Mouse (Mus musculus) bone marrow, adult 2 months (tissue): ENCODE data around the gene Lyst.

Source experiments
- CTCF ChIP-seq: fragments of 200-500 bp; IDR thresholded peaks from 2 replicates; pipeline ENCODE4 v1.5.1; 2011; ENCODE audit warnings: low read length, control low read depth; ENCODE audit not compliant: control insufficient read depth, insufficient read depth
- POLR2A ChIP-seq: fragments of 200-500 bp; IDR thresholded peaks from 2 replicates; pipeline ENCODE4 v1.6.1; 2011; ENCODE audit warnings: low read depth, mild to moderate bottlenecking, control low read depth, low read length, borderline replicate concordance; ENCODE audit not compliant: control insufficient read depth

DNA sequence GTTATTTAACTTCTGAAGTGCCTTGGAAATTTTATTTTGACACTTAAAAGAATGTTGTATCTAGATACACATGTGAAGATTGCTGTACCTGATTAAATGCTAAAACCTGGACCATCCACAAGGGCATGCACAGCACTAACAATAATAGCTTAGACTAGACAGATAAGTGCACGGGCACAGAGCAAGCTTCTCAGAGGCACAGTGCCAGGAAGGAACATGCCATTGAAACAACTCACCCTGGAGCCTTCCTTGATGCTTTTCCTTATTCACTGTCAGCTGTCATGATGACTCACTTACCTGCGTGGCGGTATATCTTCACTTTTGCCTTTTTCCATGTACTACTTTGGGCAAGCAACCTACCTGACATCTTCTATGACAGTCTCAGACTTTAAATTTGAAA lies 155.7 kb downstream of the Lyst start:
- TF ChIP-seq POLR2A (no peak), CTCF (no peak)
